Mouse (Mus musculus): ENCODE measurements around the gene Olfr575.

The Olfr575 gene

GRCm38 (mm10) chr7:102958593-102958992, at the start of gene Olfr575:
Gene Olfr575 (minus strand): TSS chr7:102958775.
- in situ Hi-C loops (cut with MboI; ENCODE audit: low pct_unique_long_range_greater_than_20kb in 1 of 2, low sequenced_read_pairs in 2 of 2, unreplicated experiment in 1 of 2) = no loop called here

- in situ Hi-C loops (cut with MboI; ENCODE audit: low pct_unique_long_range_greater_than_20kb in 1 of 2, low sequenced_read_pairs in 2 of 2, unreplicated experiment in 1 of 2) = no loop called here
Measured at GRCm38 (mm10) chr7:102989224-102989623, 30.6 kb upstream of the Olfr575 start, which contains the start of gene Olfr578. Gene Olfr578 (minus strand): TSS chr7:102989324.

- in situ Hi-C loops (cut with MboI; ENCODE audit: low pct_unique_long_range_greater_than_20kb in 1 of 2, low sequenced_read_pairs in 2 of 2, unreplicated experiment in 1 of 2) = no loop called here
Measured at GRCm38 (mm10) chr7:102975843-102976242, 17.3 kb upstream of the Olfr575 start, which contains the start of gene Olfr577. Gene Olfr577 (minus strand): TSS chr7:102975943.

GRCm38 (mm10) chr7:102974399-102974798, 15.8 kb upstream of the Olfr575 start:
- in situ Hi-C loops (cut with MboI; ENCODE audit: low pct_unique_long_range_greater_than_20kb in 1 of 2, low sequenced_read_pairs in 2 of 2, unreplicated experiment in 1 of 2) = no loop called here

- in situ Hi-C loops (cut with MboI; ENCODE audit: low pct_unique_long_range_greater_than_20kb in 1 of 2, low sequenced_read_pairs in 2 of 2, unreplicated experiment in 1 of 2) = no loop called here
Measured at GRCm38 (mm10) chr7:102962360-102962759, 3.8 kb upstream of the Olfr575 start, which contains the start of gene Olfr576. Gene Olfr576 (plus strand): TSS chr7:102962660.

- in situ Hi-C loops (cut with MboI; ENCODE audit: low pct_unique_long_range_greater_than_20kb in 1 of 2, low sequenced_read_pairs in 2 of 2, unreplicated experiment in 1 of 2) = no loop called here
Measured at GRCm38 (mm10) chr7:102958137-102958536, 438 bp downstream of the Olfr575 start.

- in situ Hi-C loops (cut with MboI; ENCODE audit: low pct_unique_long_range_greater_than_20kb in 1 of 2, low sequenced_read_pairs in 2 of 2, unreplicated experiment in 1 of 2) = no loop called here
Measured at GRCm38 (mm10) chr7:102950732-102951131, 7.8 kb downstream of the Olfr575 start.

GRCm38 (mm10) chr7:102948167-102948566, 10.4 kb downstream of the Olfr575 start, which contains the start of gene Olfr574:
Gene Olfr574 (plus strand): TSS chr7:102948467.
- in situ Hi-C loops (cut with MboI; ENCODE audit: low pct_unique_long_range_greater_than_20kb in 1 of 2, low sequenced_read_pairs in 2 of 2, unreplicated experiment in 1 of 2) = no loop called here

GRCm38 (mm10) chr7:102943417-102943816, 15.2 kb downstream of the Olfr575 start:
- in situ Hi-C loops (cut with MboI; ENCODE audit: low pct_unique_long_range_greater_than_20kb in 1 of 2, low sequenced_read_pairs in 2 of 2, unreplicated experiment in 1 of 2) = no loop called here

GRCm38 (mm10) chr7:102942475-102942874, 16.1 kb downstream of the Olfr575 start, which contains the start of gene Olfr573-ps1:
Gene Olfr573-ps1 (minus strand): TSS chr7:102942575.
- in situ Hi-C loops (cut with MboI; ENCODE audit: low pct_unique_long_range_greater_than_20kb in 1 of 2, low sequenced_read_pairs in 2 of 2, unreplicated experiment in 1 of 2) = no loop called here

- in situ Hi-C loops (cut with MboI; ENCODE audit: low pct_unique_long_range_greater_than_20kb in 1 of 2, low sequenced_read_pairs in 2 of 2, unreplicated experiment in 1 of 2) = no loop called here
Measured at GRCm38 (mm10) chr7:102927105-102927504, 31.5 kb downstream of the Olfr575 start.

GRCm38 (mm10) chr7:102924109-102924508, 34.5 kb downstream of the Olfr575 start, which contains the start of gene Olfr572:
Gene Olfr572 (plus strand): TSS chr7:102924409.
- in situ Hi-C loops (cut with MboI; ENCODE audit: low pct_unique_long_range_greater_than_20kb in 1 of 2, low sequenced_read_pairs in 2 of 2, unreplicated experiment in 1 of 2) = loop anchor here in 1 of 2 experiments (25.0 kb wide), 1 partner anchor 412 kb away; no protein-coding TSS in a partner anchor

- in situ Hi-C loops (cut with MboI; ENCODE audit: low pct_unique_long_range_greater_than_20kb in 1 of 2, low sequenced_read_pairs in 2 of 2, unreplicated experiment in 1 of 2) = loop anchor here (10.0 to 25.0 kb wide), 3 partner anchors 225 to 407 kb away; partner anchors contain the start of gene Olfr557 (in 1 of the 2)
Measured at GRCm38 (mm10) chr7:102919632-102920031, 38.9 kb downstream of the Olfr575 start.

GRCm38 (mm10) chr7:102917032-102917875, 41.3 kb downstream of the Olfr575 start, which contains the start of gene Olfr571:
Gene Olfr571 (minus strand): TSS chr7:102917536.
- in situ Hi-C loops (cut with MboI; ENCODE audit: low pct_unique_long_range_greater_than_20kb in 1 of 2, low sequenced_read_pairs in 2 of 2, unreplicated experiment in 1 of 2) = loop anchor here (10.0 to 25.0 kb wide), 3 partner anchors 222 to 405 kb away; partner anchors contain the start of gene Olfr557 (in 1 of the 2)

- in situ Hi-C loops (cut with MboI; ENCODE audit: low pct_unique_long_range_greater_than_20kb in 1 of 2, low sequenced_read_pairs in 2 of 2, unreplicated experiment in 1 of 2) = loop anchor here (10.0 to 25.0 kb wide), 3 partner anchors 222 to 404 kb away; partner anchors contain the start of gene Olfr557 (in 1 of the 2)
Measured at GRCm38 (mm10) chr7:102916405-102916804, 42.2 kb downstream of the Olfr575 start.

- in situ Hi-C loops (cut with MboI; ENCODE audit: low pct_unique_long_range_greater_than_20kb in 1 of 2, low sequenced_read_pairs in 2 of 2, unreplicated experiment in 1 of 2) = loop anchor here (10.0 to 25.0 kb wide), 3 partner anchors 220 to 403 kb away; partner anchors contain the start of gene Olfr557 (in 1 of the 2)
Measured at GRCm38 (mm10) chr7:102915261-102915660, 43.3 kb downstream of the Olfr575 start.

All from mouse embryonic stem cell (cell line).